Mouse (Mus musculus): ENCODE data around the gene Ccnc.

DNA sequence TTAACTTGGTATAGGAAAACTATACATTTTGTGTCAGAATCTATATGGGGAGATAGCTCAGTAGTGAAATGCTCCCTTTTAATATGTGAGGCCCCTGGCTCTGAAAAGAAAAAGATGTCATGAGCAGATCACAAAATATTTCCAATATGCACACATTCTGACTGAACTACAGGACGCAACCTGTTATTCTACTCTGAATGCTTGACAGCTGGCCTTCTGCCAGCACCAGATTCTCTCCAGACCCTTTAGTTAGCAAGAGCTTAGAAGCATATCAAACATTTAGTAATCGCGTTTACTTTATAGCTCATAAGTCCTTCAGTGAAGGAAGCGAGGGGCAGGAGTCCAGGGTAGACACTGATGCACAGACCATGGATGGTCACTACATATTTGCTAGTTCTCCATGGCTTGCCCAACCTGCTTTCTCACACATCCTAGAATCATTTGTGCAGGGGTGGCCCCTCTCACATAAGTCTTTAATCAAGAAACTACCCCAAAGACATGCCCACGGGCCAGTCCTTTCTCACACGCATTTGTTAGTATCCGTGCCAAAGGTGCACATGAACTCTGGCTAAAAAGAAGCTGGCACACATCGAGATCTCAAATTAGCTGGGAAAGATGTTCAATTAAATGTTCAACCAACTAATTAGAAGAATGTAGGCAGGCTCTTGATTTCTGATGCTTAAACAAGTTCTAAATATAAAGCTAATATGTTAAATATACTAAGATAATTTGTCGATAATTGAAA lies 34.1 kb downstream of the Ccnc start:
- TF ChIP-seq CTCF (IDR thresholded peaks at IDR 0.05; ENCODE audit: borderline replicate concordance, insufficient read depth, low read length) (no peak), POLR2A (IDR thresholded peaks at IDR 0.05; ENCODE audit: low read depth, low read length) (no peak)

Measured in embryonic fibroblast, embryonic 13.5 days (primary cell).